Mouse (Mus musculus) lung, postnatal 0 days (tissue): ENCODE data around the gene Tbc1d14.

Source experiments
- CTCF ChIP-seq: IDR thresholded peaks from 2 replicates; pipeline ENCODE4 v1.5.1; 2016; ENCODE audit warnings: antibody characterized with exemption, mild to moderate bottlenecking
- EP300 ChIP-seq: IDR thresholded peaks from 2 replicates; pipeline ENCODE4 v1.6.1; 2016; ENCODE audit warnings: antibody characterized with exemption, mild to moderate bottlenecking, control low read depth

- no peak for TF ChIP-seq CTCF
- TF ChIP-seq EP300 = no peak
Measured at GRCm38 (mm10) chr5:36620409-36621057, 27.5 kb upstream of the Tbc1d14 start.
